Mouse (Mus musculus): ENCODE results near the gene Gpr152.
A peak's percentile ranks its signal among the peaks of the same experiment; 100 is the strongest.
"Not testable (repeated sequence)": the region's sequence is repeated elsewhere in the genome, so short reads cannot be mapped to it uniquely, and the experiment has no call there.

Gene Gpr152

GRCm38 (mm10) chr19:4112063-4112960 lies 27.3 kb upstream of the Gpr152 start:
- no peak for DNase-seq

- peak; percentile 98 for DNase-seq
Observed at GRCm38 (mm10) chr19:4113186-4113805, 26.3 kb upstream of the Gpr152 start.

GRCm38 (mm10) chr19:4113806-4114230 lies 25.8 kb upstream of the Gpr152 start:
- peak in 1 of 2 experiments; percentile 18 for DNase-seq

GRCm38 (mm10) chr19:4114551-4114950 lies 25.0 kb upstream of the Gpr152 start:
- DNase-seq = no peak

- no peak for DNase-seq
Observed at GRCm38 (mm10) chr19:4115144-4115543, 24.4 kb upstream of the Gpr152 start.

GRCm38 (mm10) chr19:4115816-4116215 lies 23.8 kb upstream of the Gpr152 start:
- DNase-seq = no peak

GRCm38 (mm10) chr19:4117006-4117405 lies 22.6 kb upstream of the Gpr152 start:
- no peak for DNase-seq

GRCm38 (mm10) chr19:4118350-4118749 lies 21.2 kb upstream of the Gpr152 start:
- DNase-seq = no peak

GRCm38 (mm10) chr19:4119716-4120487 lies 19.7 kb upstream of the Gpr152 start:
- DNase-seq = no peak

- no peak for DNase-seq
Observed at GRCm38 (mm10) chr19:4120496-4120895, 19.1 kb upstream of the Gpr152 start.

- peak; percentile 97 to 99 for DNase-seq
Observed at GRCm38 (mm10) chr19:4121097-4121805, 18.3 kb upstream of the Gpr152 start.

GRCm38 (mm10) chr19:4121896-4122295 lies 17.7 kb upstream of the Gpr152 start:
- DNase-seq = not testable (repeated sequence)

GRCm38 (mm10) chr19:4122411-4123370 lies 16.9 kb upstream of the Gpr152 start:
- no peak for DNase-seq

- no peak for DNase-seq
Observed at GRCm38 (mm10) chr19:4124432-4124831, 15.2 kb upstream of the Gpr152 start.

- peak in 1 of 2 experiments; percentile 42 for DNase-seq
Observed at GRCm38 (mm10) chr19:4125268-4125667, 14.3 kb upstream of the Gpr152 start.

GRCm38 (mm10) chr19:4125741-4126696 lies 13.6 kb upstream of the Gpr152 start, which contains the start of gene Aip:
Gene Aip (minus strand): TSS chr19:4125858.
- DNase-seq = peak; percentile 96 to 99

GRCm38 (mm10) chr19:4126759-4127495 lies 12.7 kb upstream of the Gpr152 start:
- no peak for DNase-seq

GRCm38 (mm10) chr19:4129462-4129861 lies 10.1 kb upstream of the Gpr152 start:
- no peak for DNase-seq

- DNase-seq = no peak
Observed at GRCm38 (mm10) chr19:4130106-4130505, 9.5 kb upstream of the Gpr152 start.
